ENCODE assay signal across 8 mouse cellular contexts in genomic region chr19:38929471-38930251, GRCm38 (mm10). TPM values are rescaled to one million over a fixed set of nuclear protein-coding genes. Genes with fewer than 3 reads are reported as not detected.
DNase-seq lines count a peak whose midpoint lies in the region; ATAC-seq and TF ChIP-seq lines count a peak whose summit lies in the region.

No protein-coding gene starts in this region.

- no peak overlapping the region for H3K27ac ChIP-seq in liver, embryonic 11.5 days (ENCODE audit: low read depth, low read length)
- no peak overlapping the region for H3K27ac ChIP-seq in embryonic facial prominence, embryonic 15.5 days (replicated peaks)
- peak overlapping the region; percentile 80 for H3K27ac ChIP-seq in layer of hippocampus, adult 2 months
- no peak overlapping the region for H3K27ac ChIP-seq in neural tube, embryonic 13.5 days (replicated peaks)

- no peak for TF ChIP-seq CTCF in layer of hippocampus, adult 2 months (conservative IDR thresholded peaks at IDR 0.05)

- H3K4me3 ChIP-seq in liver, embryonic 11.5 days (ENCODE audit: low read depth, low read length): peak overlapping the region; percentile 87
- peak overlapping the region; percentile 89 for H3K4me3 ChIP-seq in embryonic facial prominence, embryonic 15.5 days (replicated peaks)
- H3K4me3 ChIP-seq in layer of hippocampus, adult 2 months: peak overlapping the region; percentile 80
- H3K4me3 ChIP-seq in neural tube, embryonic 13.5 days: peak overlapping the region; percentile 84

- no peak for ATAC-seq in liver, embryonic 11.5 days (replicated peaks; ENCODE audit: low FRiP score)
- ATAC-seq in embryonic facial prominence, embryonic 15.5 days (ENCODE audit: insufficient number of reproducible peaks, low FRiP score, low TSS enrichment, low read depth): no peak
- ATAC-seq in neural tube, embryonic 13.5 days (ENCODE audit: low read depth): no peak

- peak overlapping the region; percentile 92 for H3K4me2 ChIP-seq in liver, embryonic 11.5 days
- H3K4me2 ChIP-seq in embryonic facial prominence, embryonic 15.5 days (replicated peaks): peak overlapping the region; percentile 88
- peak overlapping the region; percentile 99 for H3K4me2 ChIP-seq in neural tube, embryonic 13.5 days

- DNase-seq in liver, embryonic 11.5 days (ENCODE audit: low spot score): no peak
- no peak for DNase-seq in liver
- DNase-seq in layer of hippocampus, adult 2 months (ENCODE audit: low spot score in 2 of 2): peak; percentile 22 to 29
- no peak for DNase-seq in lung, postnatal 10 days
- DNase-seq in embryo, embryonic 9.5 days (ENCODE audit: extremely low spot score): no peak
- no peak for DNase-seq in cerebellum, postnatal 4 days (ENCODE audit: low spot score in 2 of 2)

- 59% methylated on average over 13 of the region's 13 CpGs for WGBS in liver, embryonic 11.5 days
- WGBS in embryonic facial prominence, embryonic 15.5 days: 62% methylated on average over 13 of the region's 13 CpGs
- 71% methylated on average over 13 of the region's 13 CpGs for WGBS in neural tube, embryonic 13.5 days

- peaks cover 13% of the 10 kb centered on the region; the same call in 1 of the 2 replicates for H3K4me1 ChIP-seq in liver, embryonic 11.5 days (replicated peaks; ENCODE audit: control insufficient read depth, insufficient read depth, low read length)
- H3K4me1 ChIP-seq in embryonic facial prominence, embryonic 15.5 days: peaks cover 11% of the 10 kb centered on the region
- peaks cover 17% of the 10 kb centered on the region for H3K4me1 ChIP-seq in neural tube, embryonic 13.5 days (replicated peaks)

- H3K9me3 ChIP-seq in liver, embryonic 11.5 days (ENCODE audit: control insufficient read depth, low read length): no peaks in the 10 kb centered on the region
- H3K9me3 ChIP-seq in embryonic facial prominence, embryonic 15.5 days (replicated peaks): no peaks in the 10 kb centered on the region
- H3K9me3 ChIP-seq in neural tube, embryonic 13.5 days: no peaks in the 10 kb centered on the region

- peak overlapping the region; percentile 97 for H3K9ac ChIP-seq in liver, embryonic 11.5 days (ENCODE audit: low read depth, low read length)
- H3K9ac ChIP-seq in embryonic facial prominence, embryonic 15.5 days: peak overlapping the region; percentile 86; the same call in 1 of the 2 replicates
- peak overlapping the region; percentile 91; the same call in 1 of the 2 replicates for H3K9ac ChIP-seq in neural tube, embryonic 13.5 days

- peaks cover 8% of the 10 kb centered on the region; the same call in 1 of the 2 replicates for H3K36me3 ChIP-seq in liver, embryonic 11.5 days (ENCODE audit: control insufficient read depth, insufficient read depth, low read length)
- H3K36me3 ChIP-seq in embryonic facial prominence, embryonic 15.5 days: no peaks in the 10 kb centered on the region
- H3K36me3 ChIP-seq in neural tube, embryonic 13.5 days: no peaks in the 10 kb centered on the region

- no peaks in the 10 kb centered on the region for H3K27me3 ChIP-seq in liver, embryonic 11.5 days (replicated peaks; ENCODE audit: control insufficient read depth, insufficient read depth, low read length)
- no peaks in the 10 kb centered on the region for H3K27me3 ChIP-seq in embryonic facial prominence, embryonic 15.5 days
- H3K27me3 ChIP-seq in neural tube, embryonic 13.5 days: peaks cover 6% of the 10 kb centered on the region

RNA-seq across cellular contexts. Expression of gene Hells, which starts 1.1 kb away (rescaled TPM):
- polyA plus RNA-seq in liver, embryonic 11.5 days (2014; fragmentation: Nextera tagmentation; extraction: Ambion mirVana): 81.7 and 82.0 TPM in 2 replicates
- 35.3 and 37.6 TPM in 2 replicates for polyA plus RNA-seq in embryonic facial prominence, embryonic 15.5 days (2015; fragmentation: Nextera tagmentation; extraction: Ambion mirVana)
- 1 to 10 TPM; 5.3 to 5.8 TPM for total RNA-seq in layer of hippocampus, adult 2 months (2021)
- polyA plus RNA-seq in neural tube, embryonic 13.5 days (2015; fragmentation: Nextera tagmentation; extraction: Ambion mirVana): 11.0 and 12.9 TPM in 2 replicates

Comparison
In these comparisons a context has a peak if more than half of its experiments do, and no peak if none do; other contexts are left out.
1. DNase-seq: peak in layer of hippocampus, adult 2 months (2 of 2); none in liver, embryonic 11.5 days (single experiment), liver (single experiment), lung, postnatal 10 days (single experiment), embryo, embryonic 9.5 days (single experiment) and cerebellum, postnatal 4 days (0 of 2).
2. Peak in every context shown above with its lines, with median percentiles within 50 percentile points of each other: H3K4me2 ChIP-seq, H3K4me3 ChIP-seq and H3K9ac ChIP-seq.